Mouse (Mus musculus): ENCODE measurements around the gene Slc22a14. TPM values are rescaled to one million over a fixed set of nuclear protein-coding genes. Genes with fewer than 3 reads are reported as not detected.

The Slc22a14 gene
- polyA plus RNA-seq, 1 experiment from 2014 or later: not detected

DNA sequence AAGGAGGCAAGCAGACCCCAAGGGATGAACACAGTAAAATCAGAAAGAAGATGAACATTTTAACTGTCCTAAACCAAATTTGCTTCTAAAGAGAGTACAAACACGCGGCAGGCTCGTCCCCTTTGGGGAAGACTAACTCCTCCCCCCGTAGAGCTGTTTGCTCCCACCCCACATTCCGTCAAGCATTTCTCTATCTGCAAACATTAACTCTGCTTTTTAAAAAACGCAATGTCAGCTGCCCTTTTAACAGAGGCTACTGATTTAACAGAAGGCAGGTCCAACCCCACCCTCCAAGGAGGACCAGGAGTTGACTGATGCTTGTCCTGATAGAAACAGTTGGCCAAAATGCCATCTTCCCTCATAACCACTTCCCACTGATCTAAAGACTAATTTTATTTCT lies 11.4 kb downstream of the Slc22a14 start:
- no peak for ATAC-seq
- Histone ChIP-seq H3K36me3 (ENCODE audit: poor library complexity, severe bottlenecking) (peaks cover 26% of the 10 kb centered on the region), H3K27me3 (no peaks in the 10 kb centered on the region), H3K9me3 (replicated peaks) (no peaks in the 10 kb centered on the region), H3K4me1 (peaks cover 8% of the 10 kb centered on the region; the same call in 1 of the 2 replicates), H3K27ac (no peak overlapping the region), H3K4me2 (no peak overlapping the region), H3K4me3 (no peak overlapping the region), H3K9ac (no peak overlapping the region)
- WGBS: 83% methylated on average over 6 of the region's 6 CpGs

DNA sequence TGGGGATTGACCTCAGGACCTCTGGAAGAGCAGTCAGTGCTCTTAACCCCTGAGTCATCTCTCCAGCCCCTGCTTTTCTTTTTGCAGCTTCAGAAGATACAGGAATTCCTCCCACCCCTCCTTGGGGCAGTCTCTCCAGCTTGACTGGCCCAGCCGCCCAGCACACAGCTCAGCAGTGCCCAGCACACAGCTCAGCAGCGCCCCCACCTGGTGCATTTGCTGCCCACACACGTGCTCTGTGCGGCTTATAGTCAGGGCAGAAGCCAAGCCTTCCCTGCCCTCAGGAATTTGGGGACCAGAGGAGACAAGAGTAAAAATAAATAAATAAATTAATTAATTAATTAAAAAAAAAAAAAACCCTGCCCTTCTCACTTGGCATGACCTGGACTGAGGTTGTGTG lies 13.3 kb downstream of the Slc22a14 start:
- Histone ChIP-seq H3K4me1 (no peaks in the 10 kb centered on the region), H3K36me3 (ENCODE audit: poor library complexity, severe bottlenecking) (peaks cover 43% of the 10 kb centered on the region), H3K27me3 (no peaks in the 10 kb centered on the region), H3K9ac (no peak overlapping the region), H3K9me3 (replicated peaks) (no peaks in the 10 kb centered on the region), H3K4me3 (no peak overlapping the region), H3K4me2 (no peak overlapping the region), H3K27ac (no peak overlapping the region)
- 14% methylated on average over 4 of the region's 4 CpGs for WGBS
- peak; percentile 75 for ATAC-seq

DNA sequence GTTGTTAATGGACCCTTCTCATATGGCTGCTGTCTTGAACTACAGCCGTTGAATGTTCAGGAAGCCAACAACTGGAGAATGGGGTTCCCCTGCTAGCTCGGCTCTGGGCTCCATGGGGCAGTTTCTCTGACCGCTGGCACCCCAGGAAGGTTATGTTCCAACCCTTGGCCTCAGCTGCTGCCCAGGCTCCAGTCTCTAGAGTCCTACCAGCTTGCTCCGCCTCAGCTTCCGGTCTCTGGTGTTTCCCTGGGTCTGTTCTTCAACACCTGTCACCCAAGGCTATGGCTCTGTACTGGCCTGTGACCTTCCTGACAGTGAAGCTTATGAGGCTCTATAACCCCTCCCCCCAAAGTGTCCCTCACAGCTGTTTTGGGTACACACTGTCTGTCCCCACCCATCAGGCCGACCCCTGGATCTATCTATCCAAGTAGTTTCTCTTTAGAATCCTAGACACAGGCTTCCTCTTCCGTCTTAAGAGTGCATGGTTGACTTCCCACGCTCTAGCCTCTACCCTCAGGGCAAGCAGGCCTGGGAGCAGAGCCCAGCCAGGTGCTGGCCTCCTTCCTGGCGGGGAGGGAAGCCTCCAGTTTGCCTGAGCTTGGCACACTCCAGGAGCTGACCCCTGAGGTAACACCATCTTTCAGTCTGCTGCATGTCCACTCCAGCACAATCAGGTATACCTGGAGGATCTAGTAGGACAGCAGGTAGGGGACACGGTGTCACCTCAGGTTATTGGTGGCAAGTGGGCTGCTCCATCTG lies 14.2 kb downstream of the Slc22a14 start:
- no peak overlapping the region for H3K9ac ChIP-seq
- no peaks in the 10 kb centered on the region for H3K4me1 ChIP-seq
- peaks cover 52% of the 10 kb centered on the region for H3K36me3 ChIP-seq (ENCODE audit: poor library complexity, severe bottlenecking)
- no peak overlapping the region for H3K4me3 ChIP-seq
- H3K27ac ChIP-seq: no peak overlapping the region
- ATAC-seq: no peak
- H3K4me2 ChIP-seq: no peak overlapping the region
- 89% methylated on average over 10 of the region's 10 CpGs for WGBS
- no peaks in the 10 kb centered on the region for H3K9me3 ChIP-seq (replicated peaks)
- H3K27me3 ChIP-seq: no peaks in the 10 kb centered on the region

DNA sequence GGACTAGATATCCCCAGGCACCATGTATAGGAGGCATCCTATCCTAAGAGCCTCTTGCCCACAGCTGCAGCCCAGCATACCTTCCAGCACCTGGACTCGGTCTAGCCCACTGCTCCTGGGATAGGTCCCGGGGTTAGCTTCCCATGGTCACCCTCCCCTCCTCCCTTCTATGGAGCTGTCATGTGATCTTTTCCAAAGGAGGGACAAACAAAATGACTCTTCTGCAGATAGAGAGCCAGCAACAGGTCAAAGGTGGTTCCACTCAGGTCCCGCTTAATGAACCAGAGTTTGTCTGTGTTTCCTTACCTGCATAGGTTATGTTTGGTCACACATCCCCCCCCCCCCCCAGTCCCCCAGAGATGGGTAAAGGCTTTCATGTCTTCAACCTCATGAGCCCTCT lies 14.8 kb downstream of the Slc22a14 start:
- ATAC-seq: no peak
- 93% methylated on average over 3 of the region's 3 CpGs for WGBS
- no peak overlapping the region for H3K4me3 ChIP-seq

DNA sequence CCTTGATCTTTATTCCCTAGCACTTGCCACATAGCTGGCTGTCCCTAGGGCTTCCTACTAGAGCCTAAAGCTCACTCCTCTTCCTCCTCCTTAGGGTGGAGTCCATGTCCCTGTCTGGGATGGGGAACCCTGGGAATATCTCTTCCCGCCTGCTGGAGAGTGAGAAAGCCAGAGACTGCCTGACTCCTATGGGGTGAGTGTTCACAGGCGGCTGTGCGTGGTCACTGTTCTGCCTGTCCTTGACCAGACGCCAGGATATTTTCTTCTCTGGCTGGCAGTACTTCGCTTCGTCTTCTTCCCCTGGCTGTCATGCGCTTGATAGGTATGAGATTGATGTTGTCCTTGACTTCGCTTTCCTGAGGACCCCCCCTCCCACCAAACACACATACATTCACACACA lies 19.0 kb downstream of the Slc22a14 start:
- 94% methylated on average over 8 of the region's 8 CpGs for WGBS
- peaks cover 13% of the 10 kb centered on the region for H3K4me1 ChIP-seq
- ATAC-seq: no peak
- H3K4me3 ChIP-seq: no peak overlapping the region
- no peak overlapping the region for H3K4me2 ChIP-seq
- no peak overlapping the region for H3K27ac ChIP-seq
- no peak overlapping the region for H3K9ac ChIP-seq
- H3K9me3 ChIP-seq (replicated peaks): no peaks in the 10 kb centered on the region
- peaks cover 77% of the 10 kb centered on the region for H3K36me3 ChIP-seq (ENCODE audit: poor library complexity, severe bottlenecking)
- H3K27me3 ChIP-seq: no peaks in the 10 kb centered on the region

More for the DNA sequence above, 14.8 kb downstream of the Slc22a14 start:
- Histone ChIP-seq H3K9ac (no peak overlapping the region), H3K9me3 (replicated peaks) (no peaks in the 10 kb centered on the region), H3K27ac (no peak overlapping the region), H3K4me2 (no peak overlapping the region), H3K4me1 (no peaks in the 10 kb centered on the region), H3K27me3 (no peaks in the 10 kb centered on the region), H3K36me3 (ENCODE audit: poor library complexity, severe bottlenecking) (peaks cover 58% of the 10 kb centered on the region)

DNA sequence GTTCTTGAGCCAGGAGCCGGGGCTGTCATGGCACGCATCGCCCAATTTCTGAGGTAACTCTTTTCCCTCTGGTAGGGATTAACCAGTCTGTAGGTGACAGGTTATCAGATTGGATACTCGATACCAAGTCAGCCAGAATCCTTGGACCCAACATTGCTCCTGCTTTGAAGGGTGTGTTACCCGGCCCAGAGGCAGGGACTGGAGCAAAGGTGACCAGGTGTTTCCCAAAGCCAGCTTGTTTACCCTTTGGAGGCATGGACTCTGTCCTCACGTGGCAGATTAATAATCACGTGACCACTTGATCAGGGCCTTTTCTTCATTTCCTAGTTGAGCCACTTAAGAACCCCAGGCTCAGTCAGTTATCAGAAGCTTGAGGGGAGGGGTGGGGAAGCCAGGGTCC lies 22.6 kb downstream of the Slc22a14 start:
- H3K9me3 ChIP-seq (replicated peaks): no peaks in the 10 kb centered on the region
- ATAC-seq: no peak
- peaks cover 30% of the 10 kb centered on the region for H3K4me1 ChIP-seq
- 88% methylated on average over 7 of the region's 7 CpGs for WGBS
- no peak overlapping the region for H3K27ac ChIP-seq
- 0 out of 2 replicates have a peak overlapping the region, but pooled peaks have one; percentile 89 for H3K9ac ChIP-seq
- H3K4me2 ChIP-seq: peak overlapping the region; percentile 79; the same call in 1 of the 2 replicates
- peak overlapping the region; percentile 80; the same call in 1 of the 2 replicates for H3K4me3 ChIP-seq
- H3K36me3 ChIP-seq (ENCODE audit: poor library complexity, severe bottlenecking): peaks cover 49% of the 10 kb centered on the region
- H3K27me3 ChIP-seq: no peaks in the 10 kb centered on the region; the same call in 1 of the 2 replicates

DNA sequence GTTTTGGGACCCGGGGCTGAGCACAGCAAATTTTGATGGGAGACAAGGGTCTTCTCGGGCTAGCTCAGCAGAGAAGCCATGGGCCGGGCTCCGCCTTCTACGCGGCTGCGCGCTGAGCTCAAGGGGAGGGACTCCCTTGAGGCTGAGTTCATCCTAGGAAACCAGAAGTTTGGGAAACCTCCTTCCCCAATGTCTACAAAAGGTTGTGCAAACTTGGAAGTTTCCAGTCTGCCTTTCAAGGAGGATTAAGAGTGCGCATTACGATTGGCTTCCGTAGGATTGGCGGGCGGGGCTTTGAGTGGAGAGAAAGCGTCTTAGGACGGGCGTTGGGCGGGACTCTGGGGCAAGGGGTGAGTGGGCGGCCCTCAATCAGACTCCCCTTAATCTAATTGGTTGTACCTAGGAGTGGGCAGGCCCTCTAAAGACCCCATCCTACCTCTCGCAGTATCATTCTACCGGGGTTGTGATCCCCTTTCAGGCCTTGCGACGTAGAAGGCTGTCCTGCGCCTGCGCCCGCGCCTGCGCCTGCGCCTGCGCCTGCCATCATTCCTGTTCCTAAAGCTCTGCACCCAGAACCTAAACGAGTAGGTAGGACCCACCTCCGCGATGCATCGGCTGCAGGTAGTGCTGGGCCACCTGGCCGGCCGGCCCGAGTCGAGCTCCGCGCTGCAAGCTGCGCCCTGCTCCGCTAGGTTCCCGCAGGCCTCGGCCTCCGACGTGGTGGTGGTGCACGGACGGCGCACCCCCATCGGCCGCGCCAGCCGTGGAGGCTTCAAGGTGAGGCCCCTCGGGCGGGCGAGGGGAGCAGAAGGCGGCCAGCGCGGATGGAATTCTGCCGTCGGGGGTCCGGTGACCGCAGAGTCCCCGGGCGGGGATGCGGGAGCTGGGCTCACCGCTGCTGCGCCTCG lies 24.2 kb downstream of the Slc22a14 start, which contains the start of gene Myd88:
Myd88 (minus strand) TSS at position 503 of the 908 bp plus-strand sequence.
- under 1% methylated on average over 66 of the region's 68 CpGs for WGBS
- peak; percentile 99 for ATAC-seq
- H3K4me1 ChIP-seq: peaks cover 30% of the 10 kb centered on the region
- H3K36me3 ChIP-seq (ENCODE audit: poor library complexity, severe bottlenecking): peaks cover 34% of the 10 kb centered on the region
- H3K27me3 ChIP-seq: peaks cover 3% of the 10 kb centered on the region
- H3K4me2 ChIP-seq: peak within 1 kb of the TSS; percentile 79
- H3K27ac ChIP-seq: peak within 1 kb of the TSS; percentile 89
- peak within 1 kb of the TSS; percentile 89 for H3K9ac ChIP-seq
- peak within 1 kb of the TSS; percentile 80 for H3K4me3 ChIP-seq
- no peaks in the 10 kb centered on the region for H3K9me3 ChIP-seq (replicated peaks)

DNA sequence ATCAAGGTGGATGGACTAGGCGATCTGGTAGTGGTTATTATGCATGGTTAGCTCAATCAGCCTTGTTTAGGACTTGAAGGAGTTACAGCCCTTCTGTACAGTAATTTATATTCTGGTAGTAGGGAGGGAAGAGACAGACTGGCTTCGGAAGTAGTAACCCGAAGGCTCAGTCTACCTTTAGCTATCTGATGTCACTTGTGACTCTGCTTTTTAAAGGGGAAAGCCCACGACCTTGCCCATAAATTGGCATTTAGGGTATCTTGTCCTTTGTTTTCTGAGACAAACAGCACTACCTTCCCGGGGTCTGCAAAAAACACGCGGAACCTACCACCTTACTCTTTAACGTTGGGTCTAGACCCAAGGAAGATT lies 25.2 kb downstream of the Slc22a14 start:
- no peak for ATAC-seq
- peak overlapping the region; percentile 89 for H3K9ac ChIP-seq
- peak overlapping the region; percentile 89; the same call in 1 of the 2 replicates for H3K27ac ChIP-seq
- 3% methylated on average over 8 of the region's 8 CpGs for WGBS
- H3K4me2 ChIP-seq: peak overlapping the region; percentile 79
- H3K4me1 ChIP-seq: peaks cover 30% of the 10 kb centered on the region
- peak overlapping the region; percentile 80 for H3K4me3 ChIP-seq
- peaks cover 3% of the 10 kb centered on the region for H3K27me3 ChIP-seq
- peaks cover 24% of the 10 kb centered on the region for H3K36me3 ChIP-seq (ENCODE audit: poor library complexity, severe bottlenecking)
- H3K9me3 ChIP-seq (replicated peaks): no peaks in the 10 kb centered on the region

DNA sequence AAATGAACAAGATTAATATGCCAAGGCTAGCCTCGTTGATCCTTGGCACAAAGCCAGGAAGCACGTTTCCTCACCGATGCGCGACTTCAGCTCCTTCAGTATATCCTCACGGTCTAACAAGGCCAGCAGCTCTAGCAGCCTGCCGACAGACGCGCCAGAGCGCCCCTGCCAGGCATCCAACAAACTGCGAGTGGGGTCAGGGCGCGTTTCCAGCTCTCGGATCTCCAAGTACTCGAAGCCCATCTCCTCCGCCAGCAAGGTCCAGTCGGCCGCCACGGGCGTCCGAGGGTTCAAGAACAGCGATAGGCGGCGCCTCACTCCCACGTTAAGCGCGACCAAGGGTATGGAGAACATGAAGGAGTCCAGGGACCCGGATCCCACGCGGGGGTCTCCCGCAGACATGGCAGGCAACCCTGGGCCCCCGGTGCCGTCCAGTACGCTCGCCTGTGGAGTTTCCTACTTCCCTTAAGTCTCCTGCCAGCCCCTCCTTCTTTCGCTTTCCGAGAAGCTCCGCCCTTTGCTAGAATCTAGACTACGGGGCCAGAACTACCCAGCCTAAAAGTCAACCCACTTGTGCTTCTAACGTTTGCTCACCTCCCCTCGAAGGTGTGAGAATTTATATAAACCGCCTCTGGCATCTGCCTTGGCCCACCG lies 25.7 kb downstream of the Slc22a14 start, which contains the start of gene Acaa1a:
Acaa1a (plus strand) TSS at position 119 of the 654 bp plus-strand sequence.
- Histone ChIP-seq H3K9ac (peak within 1 kb of the TSS; percentile 89), H3K4me1 (peaks cover 30% of the 10 kb centered on the region), H3K9me3 (replicated peaks) (no peaks in the 10 kb centered on the region), H3K27me3 (peaks cover 3% of the 10 kb centered on the region), H3K4me2 (peak within 1 kb of the TSS; percentile 79), H3K36me3 (ENCODE audit: poor library complexity, severe bottlenecking) (peaks cover 19% of the 10 kb centered on the region), H3K27ac (peak within 1 kb of the TSS; percentile 89), H3K4me3 (peak within 1 kb of the TSS; percentile 80)
- no peak for ATAC-seq
- WGBS: under 1% methylated on average over 43 of the region's 43 CpGs

DNA sequence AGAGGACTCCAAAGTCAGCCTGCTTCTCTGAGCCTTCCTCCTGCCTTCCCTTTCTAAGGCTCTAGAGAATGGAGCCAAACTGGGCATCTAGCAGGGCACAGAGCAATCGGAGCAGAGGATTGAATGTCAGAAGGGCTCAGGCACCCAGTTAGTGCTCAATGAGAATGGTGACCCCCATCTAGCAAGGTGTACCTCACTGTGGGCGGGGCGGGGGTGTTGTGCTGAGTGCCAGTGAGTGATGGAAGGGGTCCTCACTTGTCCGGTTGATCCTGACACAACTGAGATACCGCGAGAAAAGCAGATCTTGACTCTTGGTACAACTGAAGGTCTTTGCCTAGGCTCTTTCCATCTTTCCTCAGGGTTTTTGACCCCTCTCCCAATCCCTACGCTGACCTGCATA lies 26.2 kb downstream of the Slc22a14 start:
- Histone ChIP-seq H3K4me3 (peak overlapping the region; percentile 80), H3K27me3 (peaks cover 3% of the 10 kb centered on the region), H3K4me2 (peak overlapping the region; percentile 79), H3K4me1 (peaks cover 30% of the 10 kb centered on the region), H3K36me3 (ENCODE audit: poor library complexity, severe bottlenecking) (peaks cover 13% of the 10 kb centered on the region), H3K9ac (0 out of 2 replicates have a peak overlapping the region, but pooled peaks have one; percentile 89), H3K27ac (no peak overlapping the region), H3K9me3 (replicated peaks) (no peaks in the 10 kb centered on the region)
- WGBS: 55% methylated on average over 7 of the region's 7 CpGs
- no peak for ATAC-seq

DNA sequence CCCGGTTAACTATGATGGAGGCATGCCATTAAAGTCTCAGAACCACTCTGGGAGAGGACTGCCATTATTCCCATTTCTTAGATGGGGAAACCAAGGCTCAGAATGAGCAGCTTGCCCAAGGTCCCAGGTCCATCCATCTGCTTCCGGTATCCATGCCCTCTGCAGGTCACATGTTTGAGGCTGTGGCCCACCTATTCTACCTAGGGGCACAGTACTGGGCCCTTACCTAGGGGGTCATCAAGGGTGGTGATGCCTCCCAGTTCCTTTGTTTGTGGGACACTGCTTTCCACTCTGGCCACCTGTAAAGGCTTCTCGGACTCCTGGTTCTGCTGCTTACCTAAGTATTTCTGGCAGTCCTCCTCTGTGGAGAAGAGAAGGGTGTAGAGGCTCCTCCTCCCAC lies 27.0 kb downstream of the Slc22a14 start:
- Histone ChIP-seq H3K27ac (no peak overlapping the region), H3K9me3 (replicated peaks) (no peaks in the 10 kb centered on the region), H3K4me1 (peaks cover 30% of the 10 kb centered on the region), H3K9ac (no peak overlapping the region), H3K4me2 (no peak overlapping the region), H3K4me3 (no peak overlapping the region), H3K27me3 (peaks cover 3% of the 10 kb centered on the region), H3K36me3 (ENCODE audit: poor library complexity, severe bottlenecking) (peaks cover 6% of the 10 kb centered on the region)
- 97% methylated on average over 3 of the region's 3 CpGs for WGBS
- ATAC-seq: no peak
